Mouse (Mus musculus) kidney, adult 2 months (tissue): ENCODE data around the gene Pou1f1.

ENCODE experiments used
- CTCF ChIP-seq: fragments of 200-500 bp; conservative IDR thresholded peaks from 2 replicates; pipeline ENCODE4 v1.5.1; 2011; ENCODE audit warnings: low read depth, mild to moderate bottlenecking, control low read depth, low read length, moderate library complexity, mixed read lengths; ENCODE audit not compliant: insufficient read depth, insufficient read length
- POLR2A ChIP-seq: fragments of 200-500 bp; IDR thresholded peaks from one replicate; pipeline ENCODE4 v1.6.1; 2011; ENCODE audit warnings: low read depth, low read length, control low read depth

GRCm38 (mm10) chr16:65470650-65471049 lies 49.7 kb upstream of the Pou1f1 start:
- TF ChIP-seq POLR2A (no peak), CTCF (no peak)
